Mouse (Mus musculus) myocyte (in vitro differentiated cells): ENCODE data around the gene Aqp2.

Experiments used
- POLR2A ChIP-seq: IDR thresholded peaks from one replicate; pipeline ENCODE4 v1.6.1; 2011; ENCODE audit warnings: low read depth, mild to moderate bottlenecking, control low read depth, moderate library complexity; ENCODE audit not compliant: insufficient read length
- SRF ChIP-seq: IDR thresholded peaks from one replicate; pipeline ENCODE4 v1.6.1; 2011; ENCODE audit warnings: low read depth; ENCODE audit not compliant: control insufficient read depth, insufficient read length
- TCF3 ChIP-seq: IDR thresholded peaks from one replicate; pipeline ENCODE4 v1.6.1; 2011; ENCODE audit warnings: low read depth, control low read depth; ENCODE audit not compliant: insufficient read length

DNA sequence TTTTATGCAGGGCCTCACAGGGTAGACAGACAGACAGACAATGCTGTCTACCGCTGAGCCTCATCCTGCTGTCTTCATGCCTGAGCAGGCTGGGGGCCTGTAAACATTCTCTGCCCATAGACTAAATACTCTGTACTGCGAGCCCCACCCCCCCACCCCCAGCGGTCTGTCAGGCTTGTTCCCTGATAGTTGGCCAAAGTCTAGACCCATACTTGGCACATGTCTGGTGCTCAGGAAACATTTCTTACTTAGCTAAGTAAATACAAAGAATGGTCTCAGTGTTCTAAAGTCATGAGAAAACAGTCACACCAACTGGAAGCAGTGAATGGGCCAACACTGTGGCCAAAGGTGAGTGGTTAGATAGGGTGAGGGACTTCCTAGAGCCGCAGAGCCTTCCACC, 11.5 kb upstream of the Aqp2 start:
- no peak for TF ChIP-seq POLR2A
- TF ChIP-seq TCF3, result no peak
- TF ChIP-seq SRF, result no peak
